Mouse (Mus musculus) heart, adult 2 months (tissue): ENCODE measurements around the gene Krtap13-1. TPM values are rescaled to one million over a fixed set of nuclear protein-coding genes. Genes with fewer than 3 reads are reported as not detected.
"Not testable (repeated sequence)": the region's sequence is repeated elsewhere in the genome, so short reads cannot be mapped to it uniquely, and the experiment has no call there.

Experiments
- DNase-seq, 2 experiments: peaks; one replicate each; pipeline ENCODE4 v3.0.0; 2021
- H3K27ac ChIP-seq: fragments of 200-600 bp; 2 replicates; pipeline ENCODE4 v1.8.1; 2022
- H3K27me3 ChIP-seq: fragments of 200-500 bp; 2 replicates; pipeline ENCODE4 v1.6.1; 2012; ENCODE audit warnings: mild to moderate bottlenecking, low read length, inconsistent platforms, mixed read lengths; ENCODE audit not compliant: control insufficient read depth, insufficient read depth
- H3K36me3 ChIP-seq: fragments of 200-500 bp; 2 replicates; pipeline ENCODE4 v1.6.1; 2012; ENCODE audit warnings: low read length, inconsistent platforms; ENCODE audit not compliant: control insufficient read depth, insufficient read depth
- H3K4me1 ChIP-seq: fragments of 200-500 bp; 2 replicates; pipeline ENCODE4 v1.6.1; 2011; ENCODE audit warnings: low read length; ENCODE audit not compliant: control insufficient read depth, insufficient read depth
- H3K4me3 ChIP-seq: fragments of 200-600 bp; 2 replicates; pipeline ENCODE4 v1.8.1; 2022
- H3K79me2 ChIP-seq: fragments of 200-500 bp; replicated peaks from 2 replicates; pipeline ENCODE4 v1.6.1; 2012; ENCODE audit warnings: mild to moderate bottlenecking, inconsistent platforms, low read length, moderate library complexity, mixed read lengths; ENCODE audit not compliant: control insufficient read depth, insufficient read depth
- H3K9ac ChIP-seq: fragments of 200-500 bp; 2 replicates; pipeline ENCODE4 v1.6.1; 2012; ENCODE audit warnings: low read depth, mild to moderate bottlenecking, control low read depth, inconsistent platforms, low read length, mixed read lengths
- CTCF ChIP-seq: fragments of 200-600 bp; IDR thresholded peaks from 2 replicates; pipeline ENCODE4 v1.8.1; 2022; ENCODE audit warnings: antibody characterized with exemption, mild to moderate bottlenecking, moderate library complexity
- EP300 ChIP-seq: fragments of 200-500 bp; IDR thresholded peaks from 2 replicates; pipeline ENCODE4 v1.6.1; 2011; ENCODE audit warnings: low read depth, low read length, control low read depth; ENCODE audit not compliant: insufficient read depth
- POLR2A ChIP-seq: fragments of 200-500 bp; IDR thresholded peaks from 2 replicates; pipeline ENCODE4 v1.6.1; 2011; ENCODE audit warnings: mild to moderate bottlenecking, low read depth, low read length, control low read depth; ENCODE audit not compliant: insufficient read depth
- WGBS: fragments of 180-500 bp; shearing (Covaris S2); methylation state at CpG from one replicate; pipeline ENCODE4 v1.1.7; 2018; 5-methylcytosine and 5-hydroxymethylcytosine counted together
- intact Hi-C: fragments of 180-260 bp; cut with DNase I; formaldehyde crosslinking; loops from one replicate; pipeline ENCODE4 v1.15.1; 2025
- polyA plus RNA-seq: library from polyadenylated mRNA; depleted of rRNA; stranded (reverse); fragments of >200 nt; gene quantifications from 2 replicates; pipeline ENCODE4 v1.2.3, GENCODE M21; 2012; rRNA removed
- total RNA-seq, 2 experiments: library from RNA; stranded (reverse); gene quantifications; 2 replicates each; pipeline ENCODE4 v1.2.3; 2021

The Krtap13-1 gene
- total and polyA plus RNA-seq, 3 experiments, result not detected

GRCm38 (mm10) chr16:88747943-88748342 lies 19.3 kb downstream of the Krtap13-1 start:
- TF ChIP-seq CTCF (no peak), POLR2A (no peak), EP300 (no peak)

GRCm38 (mm10) chr16:88751535-88751934 lies 22.9 kb downstream of the Krtap13-1 start, which contains the start of gene Krtap13:
Gene Krtap13, minus strand, starts transcription at chr16:88751635.
- WGBS, result 88% methylated on average over 3 of the region's 3 CpGs

More at GRCm38 (mm10) chr16:88747943-88748342, 19.3 kb downstream of the Krtap13-1 start:
- Histone ChIP-seq H3K4me3 (no peak overlapping the region), H3K9ac (no peak overlapping the region), H3K79me2 (no peaks in the 10 kb centered on the region), H3K27me3 (no peaks in the 10 kb centered on the region), H3K4me1 (no peaks in the 10 kb centered on the region), H3K36me3 (no peaks in the 10 kb centered on the region), H3K27ac (no peak overlapping the region)
- intact Hi-C loops, result no loop called here
- WGBS, result 46% methylated on average over 4 of the region's 4 CpGs
- no peak for DNase-seq

GRCm38 (mm10) chr16:88758547-88758946 lies 29.9 kb downstream of the Krtap13-1 start, which contains the start of gene 2310034C09Rik:
Gene 2310034C09Rik, plus strand, starts transcription at chr16:88758847.
- H3K79me2 ChIP-seq, intact Hi-C loops, H3K9ac ChIP-seq, H3K36me3 ChIP-seq, H3K27me3 ChIP-seq, H3K27ac ChIP-seq, H3K4me1 ChIP-seq, DNase-seq, H3K4me3 ChIP-seq: not testable (repeated sequence)
- WGBS, result 77% methylated on average over 3 of the region's 3 CpGs

More at GRCm38 (mm10) chr16:88751535-88751934, 22.9 kb downstream of the Krtap13-1 start, which contains the start of gene Krtap13:
- H3K27me3 ChIP-seq, H3K4me3 ChIP-seq, DNase-seq, intact Hi-C loops, H3K4me1 ChIP-seq, H3K27ac ChIP-seq, H3K36me3 ChIP-seq, H3K79me2 ChIP-seq, H3K9ac ChIP-seq: not testable (repeated sequence)

GRCm38 (mm10) chr16:88774106-88774505 lies 45.4 kb downstream of the Krtap13-1 start, which contains the start of gene 2310057N15Rik:
Gene 2310057N15Rik, minus strand, starts transcription at chr16:88774206.
- H3K4me3 ChIP-seq, result no peak within 1 kb of the TSS
- WGBS, result 73% methylated on average over 2 of the region's 2 CpGs
- no peak within 1 kb of the TSS for H3K27ac ChIP-seq
- no peaks in the 10 kb centered on the region for H3K79me2 ChIP-seq
- no peaks in the 10 kb centered on the region for H3K4me1 ChIP-seq
- H3K27me3 ChIP-seq, result no peaks in the 10 kb centered on the region
- intact Hi-C loops, result no loop called here
- TF ChIP-seq EP300, result no peak
- no peak for TF ChIP-seq CTCF
- no peak for TF ChIP-seq POLR2A
- no peaks in the 10 kb centered on the region for H3K36me3 ChIP-seq
- DNase-seq, result no peak
- no peak within 1 kb of the TSS for H3K9ac ChIP-seq

GRCm38 (mm10) chr16:88777596-88777995 lies 48.9 kb downstream of the Krtap13-1 start, which contains the start of gene Gm5965:
Gene Gm5965, plus strand, starts transcription at chr16:88777896.
- H3K4me3 ChIP-seq, result no peak within 1 kb of the TSS
- H3K79me2 ChIP-seq, result no peaks in the 10 kb centered on the region
- H3K9ac ChIP-seq, result no peak within 1 kb of the TSS
- H3K36me3 ChIP-seq, result no peaks in the 10 kb centered on the region
- no peak for TF ChIP-seq POLR2A
- TF ChIP-seq EP300, result no peak
- no peak for TF ChIP-seq CTCF
- intact Hi-C loops, result no loop called here
- DNase-seq, result no peak
- no peaks in the 10 kb centered on the region for H3K27me3 ChIP-seq
- no peak within 1 kb of the TSS for H3K27ac ChIP-seq
- no peaks in the 10 kb centered on the region for H3K4me1 ChIP-seq
- WGBS, result 81% methylated on average over 6 of the region's 6 CpGs

Other genes with a start within 250 kb of the Krtap13-1 start
- gene Cldn17, start 221.9 kb upstream of the Krtap13-1 start, total RNA-seq, result not detected
- gene Cldn17, start 221.9 kb upstream of the Krtap13-1 start, polyA plus RNA-seq, result not detected in 2 replicates
- gene Cldn8, start 165.7 kb upstream of the Krtap13-1 start, total RNA-seq, result not detected
- gene Cldn8, start 165.7 kb upstream of the Krtap13-1 start, polyA plus RNA-seq, result 0.10 TPM in 1 of 2 replicates, not detected in the other
- not detected for gene Krtap24-1, start 116.6 kb upstream of the Krtap13-1 start, total RNA-seq
- gene Krtap24-1, start 116.6 kb upstream of the Krtap13-1 start, polyA plus RNA-seq, result not detected in 2 replicates
- not detected for gene 2310079G19Rik, start 101.2 kb upstream of the Krtap13-1 start, total RNA-seq
- gene 2310079G19Rik, start 101.2 kb upstream of the Krtap13-1 start, polyA plus RNA-seq, result not detected in 2 replicates
- gene Krtap26-1, start 81.1 kb upstream of the Krtap13-1 start, total RNA-seq, result not detected
- gene Krtap26-1, start 81.1 kb upstream of the Krtap13-1 start, polyA plus RNA-seq, result not detected in 2 replicates
- not detected for gene Krtap27-1, start 57.2 kb upstream of the Krtap13-1 start, total RNA-seq
- not detected in 2 replicates for gene Krtap27-1, start 57.2 kb upstream of the Krtap13-1 start, polyA plus RNA-seq
- gene 2310061N02Rik, start 20.9 kb upstream of the Krtap13-1 start, total RNA-seq, result not detected
- gene 2310061N02Rik, start 20.9 kb upstream of the Krtap13-1 start, polyA plus RNA-seq, result not detected in 2 replicates
- gene Krtap13, start 22.8 kb downstream of the Krtap13-1 start, total RNA-seq, result not detected
- gene Krtap13, start 22.8 kb downstream of the Krtap13-1 start, polyA plus RNA-seq, result not detected in 2 replicates
- gene 2310034C09Rik, start 30.0 kb downstream of the Krtap13-1 start, total RNA-seq, result not detected
- not detected in 2 replicates for gene 2310034C09Rik, start 30.0 kb downstream of the Krtap13-1 start, polyA plus RNA-seq
- not detected for gene 2310057N15Rik, start 45.3 kb downstream of the Krtap13-1 start, total RNA-seq
- not detected in 2 replicates for gene 2310057N15Rik, start 45.3 kb downstream of the Krtap13-1 start, polyA plus RNA-seq
- not detected for gene Gm5965, start 49.0 kb downstream of the Krtap13-1 start, total RNA-seq
- gene Gm5965, start 49.0 kb downstream of the Krtap13-1 start, polyA plus RNA-seq, result not detected in 2 replicates
- gene Gm20741, start 83.4 kb downstream of the Krtap13-1 start, total RNA-seq, result not detected
- not detected in 2 replicates for gene Gm20741, start 83.4 kb downstream of the Krtap13-1 start, polyA plus RNA-seq
- gene Krtap15, start 91.4 kb downstream of the Krtap13-1 start, total RNA-seq, result not detected
- gene Krtap15, start 91.4 kb downstream of the Krtap13-1 start, polyA plus RNA-seq, result not detected in 2 replicates
- gene Krtap14, start 97.3 kb downstream of the Krtap13-1 start, total RNA-seq, result not detected
- gene Krtap14, start 97.3 kb downstream of the Krtap13-1 start, polyA plus RNA-seq, result not detected in 2 replicates
- not detected for gene Krtap19-1, start 140.5 kb downstream of the Krtap13-1 start, total RNA-seq
- not detected in 2 replicates for gene Krtap19-1, start 140.5 kb downstream of the Krtap13-1 start, polyA plus RNA-seq
- not detected for gene Krtap19-2, start 145.4 kb downstream of the Krtap13-1 start, total RNA-seq
- not detected in 2 replicates for gene Krtap19-2, start 145.4 kb downstream of the Krtap13-1 start, polyA plus RNA-seq
- gene Krtap19-3, start 149.2 kb downstream of the Krtap13-1 start, total RNA-seq, result not detected
- not detected in 2 replicates for gene Krtap19-3, start 149.2 kb downstream of the Krtap13-1 start, polyA plus RNA-seq
- not detected for gene Krtap19-4, start 156.2 kb downstream of the Krtap13-1 start, total RNA-seq
- not detected in 2 replicates for gene Krtap19-4, start 156.2 kb downstream of the Krtap13-1 start, polyA plus RNA-seq
- not detected for gene Krtap19-5, start 167.6 kb downstream of the Krtap13-1 start, total RNA-seq
- not detected in 2 replicates for gene Krtap19-5, start 167.6 kb downstream of the Krtap13-1 start, polyA plus RNA-seq
- not detected for gene Krtap19-9b, start 203.4 kb downstream of the Krtap13-1 start, total RNA-seq
- gene Krtap19-9b, start 203.4 kb downstream of the Krtap13-1 start, polyA plus RNA-seq, result not detected in 2 replicates
- gene Krtap16-3, start 234.0 kb downstream of the Krtap13-1 start, total RNA-seq, result not detected
- not detected in 2 replicates for gene Krtap16-3, start 234.0 kb downstream of the Krtap13-1 start, polyA plus RNA-seq